Mouse (Mus musculus) cerebellum, adult 2 months (tissue): ENCODE data around the gene Cars2.

ENCODE experiments used
- CTCF ChIP-seq: fragments of 200-500 bp; IDR thresholded peaks from 2 replicates; pipeline ENCODE4 v1.5.1; 2011; ENCODE audit warnings: low read depth, mild to moderate bottlenecking, control low read depth, low read length, moderate library complexity, borderline replicate concordance; ENCODE audit not compliant: insufficient read depth
- POLR2A ChIP-seq: fragments of 200-500 bp; IDR thresholded peaks from 2 replicates; pipeline ENCODE4 v1.6.1; 2011; ENCODE audit warnings: low read length, control low read depth, borderline replicate concordance; ENCODE audit not compliant: insufficient read depth

GRCm38 (mm10) chr8:11471309-11471708 is 79.3 kb downstream of the Cars2 start:
- TF ChIP-seq CTCF (no peak), POLR2A (no peak)
